Comparison of ENCODE assay signal across 9 mouse cellular contexts in genomic region chr11:120236114-120236437, GRCm38 (mm10). TPM values are rescaled to one million over a fixed set of nuclear protein-coding genes. Genes with fewer than 3 reads are reported as not detected.
DNase-seq lines count a peak whose midpoint lies in the region; ATAC-seq and TF ChIP-seq lines count a peak whose summit lies in the region.
"Had no signal": no experiment of that assay in that cellular context is flagged by ENCODE, and none has a peak within 500 bp of the region (broad histone marks: within the 10 kb centered on the region; RNA-seq: fewer than 3 reads in every experiment).

No protein-coding gene starts in this region.

- no peak for ATAC-seq in heart, embryonic 11.5 days (replicated peaks; ENCODE audit: insufficient number of reproducible peaks, low FRiP score, low TSS enrichment)
- no peak for ATAC-seq in forebrain, embryonic 13.5 days
- no peak for ATAC-seq in liver, embryonic 13.5 days (ENCODE audit: low read depth)
- no peak for ATAC-seq in megakaryocyte-erythroid progenitor cell, adult 5-6 weeks (replicated peaks; ENCODE audit: low FRiP score, low TSS enrichment, poor library complexity, severe bottlenecking)
- ATAC-seq in activated CD4-positive, CD25-positive, alpha-beta regulatory T cell, adult 4 months, result no peak

- peak overlapping the region; percentile 94 for H3K27ac ChIP-seq in heart, embryonic 11.5 days (ENCODE audit: low read depth, low read length)
- H3K27ac ChIP-seq in forebrain, embryonic 13.5 days, result peak overlapping the region; percentile 100
- peak overlapping the region; percentile 73 for H3K27ac ChIP-seq in liver, embryonic 13.5 days

- H3K4me3 ChIP-seq in heart, embryonic 11.5 days (ENCODE audit: low read depth, low read length), result peak overlapping the region; percentile 78
- peak overlapping the region; percentile 71 for H3K4me3 ChIP-seq in C2C12 (ENCODE audit: insufficient read depth, poor library complexity, severe bottlenecking)
- peak overlapping the region; percentile 94 for H3K4me3 ChIP-seq in forebrain, embryonic 13.5 days
- peak overlapping the region; percentile 69 for H3K4me3 ChIP-seq in liver, embryonic 13.5 days (replicated peaks)

- peaks cover 31% of the 10 kb centered on the region for H3K4me1 ChIP-seq in heart, embryonic 11.5 days (ENCODE audit: control insufficient read depth, insufficient read depth, low read length)
- peaks cover 42% of the 10 kb centered on the region for H3K4me1 ChIP-seq in forebrain, embryonic 13.5 days
- H3K4me1 ChIP-seq in liver, embryonic 13.5 days (replicated peaks), result peaks cover 78% of the 10 kb centered on the region

- 0% methylated on average over 13 of the region's 13 CpGs for WGBS in heart, embryonic 11.5 days (ENCODE audit: insufficient replicate concordance)
- 0% methylated on average over 12 of the region's 13 CpGs for WGBS in forebrain, embryonic 13.5 days
- under 1% methylated on average over 13 of the region's 13 CpGs for WGBS in liver, embryonic 13.5 days (ENCODE audit: insufficient replicate concordance)

- peak overlapping the region; percentile 83 for H3ac ChIP-seq in C2C12 (ENCODE audit: control insufficient read depth, insufficient read length, low read depth)

- H3K4me2 ChIP-seq in heart, embryonic 11.5 days, result peak overlapping the region; percentile 100
- H3K4me2 ChIP-seq in forebrain, embryonic 13.5 days, result peak overlapping the region; percentile 95
- peak overlapping the region; percentile 85 for H3K4me2 ChIP-seq in liver, embryonic 13.5 days

- no peaks in the 10 kb centered on the region for H3K36me3 ChIP-seq in heart, embryonic 11.5 days (ENCODE audit: control insufficient read depth, insufficient read depth, low read length)
- no peaks in the 10 kb centered on the region for H3K36me3 ChIP-seq in C2C12 (ENCODE audit: control insufficient read depth, insufficient read depth)
- H3K36me3 ChIP-seq in forebrain, embryonic 13.5 days (ENCODE audit: poor library complexity, severe bottlenecking), result peaks cover 10% of the 10 kb centered on the region
- no peaks in the 10 kb centered on the region for H3K36me3 ChIP-seq in liver, embryonic 13.5 days

- no peaks in the 10 kb centered on the region for H3K9me3 ChIP-seq in heart, embryonic 11.5 days (replicated peaks; ENCODE audit: control insufficient read depth, low read length)
- H3K9me3 ChIP-seq in forebrain, embryonic 13.5 days (replicated peaks), result no peaks in the 10 kb centered on the region
- no peaks in the 10 kb centered on the region for H3K9me3 ChIP-seq in liver, embryonic 13.5 days (replicated peaks)

- peak overlapping the region; percentile 99 for H3K9ac ChIP-seq in heart, embryonic 11.5 days (ENCODE audit: low read depth, low read length)
- peak overlapping the region; percentile 100 for H3K9ac ChIP-seq in forebrain, embryonic 13.5 days
- peak overlapping the region; percentile 77 for H3K9ac ChIP-seq in liver, embryonic 13.5 days

- H3K27me3 ChIP-seq in heart, embryonic 11.5 days (ENCODE audit: control insufficient read depth, insufficient read depth, low read length), result peaks cover 5% of the 10 kb centered on the region
- H3K27me3 ChIP-seq in C2C12 (ENCODE audit: control insufficient read depth, insufficient read depth, insufficient read length), result no peaks in the 10 kb centered on the region
- H3K27me3 ChIP-seq in forebrain, embryonic 13.5 days, result no peaks in the 10 kb centered on the region
- H3K27me3 ChIP-seq in liver, embryonic 13.5 days, result peaks cover 96% of the 10 kb centered on the region

- H3K79me3 ChIP-seq in C2C12 (ENCODE audit: low read depth), result peaks cover 73% of the 10 kb centered on the region

- peaks cover 95% of the 10 kb centered on the region for H3K79me2 ChIP-seq in C2C12 (ENCODE audit: control insufficient read depth, insufficient read depth)

- no peak for TF ChIP-seq CTCF in C2C12 (IDR thresholded peaks at IDR 0.05; ENCODE audit: control insufficient read depth, insufficient read depth, insufficient read length)

- DNase-seq in heart, adult 11 months, result no peak
- DNase-seq in liver, embryonic 13.5 days, result no peak
- no peak for DNase-seq in cerebellum, postnatal 36 days
- DNase-seq: layer of hippocampus, adult 9-11 months had no signal

TF ChIP-seq in C2C12, 6 proteins besides CTCF, POLR2A, EP300 and RAD21:
- TF ChIP-seq MYOG (IDR thresholded peaks at IDR 0.05; ENCODE audit: control insufficient read depth, extremely low read depth, insufficient read length) (no peak), CEBPB (IDR thresholded peaks at IDR 0.05; ENCODE audit: low read depth) (no peak), FOSL1 (IDR thresholded peaks at IDR 0.05; ENCODE audit: insufficient read depth, low read length, poor library complexity, severe bottlenecking) (no peak), MAX (IDR thresholded peaks at IDR 0.05) (no peak), MYOD1 (IDR thresholded peaks at IDR 0.05; ENCODE audit: control insufficient read depth, insufficient read length, low read depth) (no peak), USF1 (IDR thresholded peaks at IDR 0.05; ENCODE audit: low read depth) (no peak)
TF ChIP-seq in C2C12: peak in this region for 0.

RNA-seq across cellular contexts. Expression of gene Bahcc1, which starts 3.3 kb away (rescaled TPM):
- polyA plus RNA-seq in heart, embryonic 11.5 days (2014; fragmentation: Nextera tagmentation; extraction: Ambion mirVana), result 7.0 and 9.1 TPM in 2 replicates
- 10.8 TPM for polyA plus RNA-seq in C2C12 (2012; fragmentation: generic; extraction: Trizol)
- 17.2 TPM in 2 replicates for polyA plus RNA-seq in forebrain, embryonic 13.5 days (2015; fragmentation: Nextera tagmentation; extraction: Ambion mirVana)
- polyA plus RNA-seq in liver, embryonic 13.5 days (2015; fragmentation: Nextera tagmentation; extraction: Ambion mirVana), result 1.3 and 1.4 TPM in 2 replicates
- 25.6 and 30.1 TPM in 2 replicates for total RNA-seq in megakaryocyte-erythroid progenitor cell, adult 5-6 weeks (2014; fragmentation: Nextera tagmentation)
- 6.7 and 7.0 TPM in 2 replicates for total RNA-seq in megakaryocyte-erythroid progenitor cell, adult 5-6 weeks (2017)
- polyA plus RNA-seq in activated CD4-positive, CD25-positive, alpha-beta regulatory T cell, adult 4 months (2017; shearing (Covaris generic)), result not detected
